8 mouse cellular contexts compared by ENCODE assay signal in the genomic region with DNA sequence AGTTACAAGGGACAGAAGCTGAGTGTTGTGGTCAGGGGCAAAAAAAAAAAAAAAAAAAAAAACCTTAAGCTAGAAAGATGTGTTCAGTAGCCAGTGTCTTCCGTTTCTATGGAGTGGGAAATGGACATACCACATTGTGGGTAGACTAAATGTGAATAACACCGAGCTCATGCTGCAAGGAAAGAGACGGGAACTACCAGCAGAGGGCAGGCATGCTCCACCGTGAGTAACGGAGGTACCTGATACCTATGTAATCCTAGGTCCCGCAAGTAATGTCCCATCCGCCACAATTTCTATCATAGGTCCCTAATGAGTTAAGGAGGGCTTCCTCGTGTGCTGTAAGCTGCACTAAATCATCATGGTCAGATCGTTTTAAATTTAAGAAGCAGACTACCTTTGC. TPM values are rescaled to one million over a fixed set of nuclear protein-coding genes. Genes with fewer than 3 reads are reported as not detected.
DNase-seq lines count a peak whose midpoint lies in the region; ATAC-seq lines count a peak whose summit lies in the region.

No protein-coding gene starts in this region.

- no peak overlapping the region for H3K9ac ChIP-seq in intestine, embryonic 14.5 days (ENCODE audit: low read length)
- H3K9ac ChIP-seq in intestine, embryonic 15.5 days = no peak overlapping the region

- no peak for ATAC-seq in intestine, embryonic 14.5 days (replicated peaks; ENCODE audit: low FRiP score, low TSS enrichment, low read depth)
- ATAC-seq in intestine, embryonic 15.5 days = no peak
- peak; percentile 52 for ATAC-seq in CD4-positive, CD25-positive, alpha-beta regulatory T cell, adult 4 months
- ATAC-seq in neutrophil, adult 5-6 weeks (ENCODE audit: extremely low read depth, insufficient number of reproducible peaks, low FRiP score, poor library complexity, severe bottlenecking) = peak; percentile 65; the same call in 1 of the 2 replicates

- DNase-seq in intestine, embryonic 14.5 days (ENCODE audit: low spot score) = peak; percentile 78
- peak; percentile 41 to 58 for DNase-seq in adrenal gland, adult 18-20 months (ENCODE audit: low spot score in 2 of 2)
- DNase-seq in embryo, embryonic 11 days = peak; percentile 69
- DNase-seq in kidney, postnatal 4 days = peak; percentile 81 to 83
- DNase-seq in urinary bladder, postnatal 10 days (ENCODE audit: low spot score) = no peak

- no peaks in the 10 kb centered on the region for H3K36me3 ChIP-seq in intestine, embryonic 14.5 days (ENCODE audit: control insufficient read depth, insufficient read depth, low read length)
- H3K36me3 ChIP-seq in intestine, embryonic 15.5 days = no peaks in the 10 kb centered on the region

- H3K4me1 ChIP-seq in intestine, embryonic 14.5 days (replicated peaks; ENCODE audit: control insufficient read depth, insufficient read depth, low read length) = no peaks in the 10 kb centered on the region
- H3K4me1 ChIP-seq in intestine, embryonic 15.5 days (replicated peaks) = no peaks in the 10 kb centered on the region

- no peak overlapping the region for H3K4me3 ChIP-seq in intestine, embryonic 14.5 days (ENCODE audit: low read depth, low read length)
- H3K4me3 ChIP-seq in intestine, embryonic 15.5 days (replicated peaks) = no peak overlapping the region

- no peaks in the 10 kb centered on the region for H3K27me3 ChIP-seq in intestine, embryonic 14.5 days (replicated peaks; ENCODE audit: control insufficient read depth, insufficient read depth, low read length)
- H3K27me3 ChIP-seq in intestine, embryonic 15.5 days (replicated peaks) = no peaks in the 10 kb centered on the region

- WGBS in intestine, embryonic 14.5 days = 17% methylated on average over 9 of the region's 9 CpGs
- 14% methylated on average over 9 of the region's 9 CpGs for WGBS in intestine, embryonic 15.5 days

- H3K9me3 ChIP-seq in intestine, embryonic 14.5 days (ENCODE audit: control insufficient read depth, low read length) = no peaks in the 10 kb centered on the region
- no peaks in the 10 kb centered on the region for H3K9me3 ChIP-seq in intestine, embryonic 15.5 days

- H3K4me2 ChIP-seq in intestine, embryonic 14.5 days (ENCODE audit: low read length) = no peak overlapping the region
- H3K4me2 ChIP-seq in intestine, embryonic 15.5 days (replicated peaks) = no peak overlapping the region

- no peak overlapping the region for H3K27ac ChIP-seq in intestine, embryonic 14.5 days (ENCODE audit: low read depth)
- no peak overlapping the region for H3K27ac ChIP-seq in intestine, embryonic 15.5 days

RNA-seq across cellular contexts. Expression of a gene that starts 16.0 kb away (rescaled TPM):
- polyA plus RNA-seq in intestine, embryonic 14.5 days (2014; fragmentation: Nextera tagmentation; extraction: Ambion mirVana) = 0.09 TPM in 1 of 2 replicates, not detected in the other
- not detected in 2 replicates for polyA plus RNA-seq in intestine, embryonic 15.5 days (2015; fragmentation: Nextera tagmentation; extraction: Ambion mirVana)
- under 1 TPM in 1 of 2 experiments, not detected in 1; 0.33 TPM for polyA plus RNA-seq in CD4-positive, CD25-positive, alpha-beta regulatory T cell, adult 4 months (2017; shearing (Covaris generic))
- not detected for total RNA-seq in adrenal gland, adult 18-20 months (2021)
- total RNA-seq in neutrophil, adult 5-6 weeks (2017) = not detected in 2 replicates

RNA-seq across cellular contexts. Expression of a gene that starts 28.7 kb away (rescaled TPM):
- 49.4 and 49.5 TPM in 2 replicates for polyA plus RNA-seq in intestine, embryonic 14.5 days (2014; fragmentation: Nextera tagmentation; extraction: Ambion mirVana)
- polyA plus RNA-seq in intestine, embryonic 15.5 days (2015; fragmentation: Nextera tagmentation; extraction: Ambion mirVana) = 45.9 and 47.8 TPM in 2 replicates
- 10 to 100 TPM; 38.5 to 46.1 TPM for polyA plus RNA-seq in CD4-positive, CD25-positive, alpha-beta regulatory T cell, adult 4 months (2017; shearing (Covaris generic))
- total RNA-seq in adrenal gland, adult 18-20 months (2021) = 1 to 10 TPM; 7.0 to 7.1 TPM
- total RNA-seq in neutrophil, adult 5-6 weeks (2017) = 34.5 and 36.0 TPM in 2 replicates

Comparison
In these comparisons a context has a peak if more than half of its experiments do, and no peak if none do; other contexts are left out.
1. ATAC-seq: peak in CD4-positive, CD25-positive, alpha-beta regulatory T cell, adult 4 months (single experiment) and neutrophil, adult 5-6 weeks (single experiment); none in intestine, embryonic 14.5 days (single experiment) and intestine, embryonic 15.5 days (single experiment).